Mouse (Mus musculus) limb, embryonic 11.5 days (tissue): ENCODE measurements around the gene Hspd1. TPM values are rescaled to one million over a fixed set of nuclear protein-coding genes. Genes with fewer than 3 reads are reported as not detected.
"Not testable (repeated sequence)": the region's sequence is repeated elsewhere in the genome, so short reads cannot be mapped to it uniquely, and the experiment has no call there.

Experiments used
- ATAC-seq: fragments of 200-750 bp; cut with Nextera tagmentation; 2 replicates; pipeline ENCODE4 v1.8.0; 2017; ENCODE audit warnings: low read depth; ENCODE audit not compliant: insufficient number of reproducible peaks, low FRiP score, low TSS enrichment
- DNase-seq: peaks from one replicate; pipeline ENCODE4 v3.0.0-alpha.2; 2015; ENCODE audit warnings: low spot score
- H3K27ac ChIP-seq: fragments of 300-500 bp; sonication (generic); replicated peaks from 2 replicates; pipeline ENCODE4 v1.5.1; 2014; ENCODE audit warnings: low read depth, mild to moderate bottlenecking, low read length
- H3K27me3 ChIP-seq: fragments of 300-500 bp; sonication (generic); 2 replicates; pipeline ENCODE4 v1.6.1; 2014; ENCODE audit warnings: mild to moderate bottlenecking, low read length, mixed read lengths; ENCODE audit not compliant: control insufficient read depth, insufficient read depth
- H3K36me3 ChIP-seq: fragments of 300-500 bp; sonication (generic); 2 replicates; pipeline ENCODE4 v1.6.1; 2014; ENCODE audit warnings: mild to moderate bottlenecking, low read length, moderate library complexity, mixed read lengths; ENCODE audit not compliant: control insufficient read depth, insufficient read depth
- H3K4me1 ChIP-seq: fragments of 300-500 bp; sonication (generic); 2 replicates; pipeline ENCODE4 v1.6.1; 2014; ENCODE audit warnings: low read length, mixed read lengths; ENCODE audit not compliant: control insufficient read depth, insufficient read depth
- H3K4me2 ChIP-seq: fragments of 300-500 bp; sonication (generic); 2 replicates; pipeline ENCODE4 v1.6.1; 2014; ENCODE audit warnings: low read depth, mild to moderate bottlenecking, moderate library complexity; ENCODE audit not compliant: severe bottlenecking
- H3K4me3 ChIP-seq: fragments of 300-500 bp; sonication (generic); 2 replicates; pipeline ENCODE4 v1.5.1; 2014; ENCODE audit warnings: low read depth, low read length
- H3K9ac ChIP-seq: fragments of 300-500 bp; sonication (generic); 2 replicates; pipeline ENCODE4 v1.6.1; 2014; ENCODE audit warnings: mild to moderate bottlenecking, low read length
- H3K9me3 ChIP-seq: fragments of 300-500 bp; sonication (generic); 2 replicates; pipeline ENCODE4 v1.6.1; 2016; ENCODE audit warnings: low read length; ENCODE audit not compliant: control insufficient read depth
- WGBS: fragments of 180-500 bp; shearing (Covaris S2); extraction: QIAGEN DNeasy Blood & Tissue Kit; methylation state at CpG from one replicate; pipeline ENCODE4 v1.1.7; 2014; 5-methylcytosine and 5-hydroxymethylcytosine counted together
- polyA plus RNA-seq: library from polyadenylated mRNA; unstranded; fragments of >200 nt; fragmentation: Nextera tagmentation; extraction: Ambion mirVana; gene quantifications from 2 replicates; pipeline ENCODE4 v1.2.1, GENCODE M21; 2014

Hspd1 gene
- polyA plus RNA-seq, 1 experiment from 2014 or later: 431 TPM

GRCm38 (mm10) chr1:55058383-55058782, 29.7 kb downstream of the Hspd1 start:
- not testable (repeated sequence) for H3K9me3 ChIP-seq, H3K4me3 ChIP-seq, H3K9ac ChIP-seq, H3K36me3 ChIP-seq, H3K27ac ChIP-seq, H3K4me2 ChIP-seq, DNase-seq, H3K4me1 ChIP-seq, H3K27me3 ChIP-seq, ATAC-seq
- 90% methylated on average over 2 of the region's 3 CpGs for WGBS

DNA sequence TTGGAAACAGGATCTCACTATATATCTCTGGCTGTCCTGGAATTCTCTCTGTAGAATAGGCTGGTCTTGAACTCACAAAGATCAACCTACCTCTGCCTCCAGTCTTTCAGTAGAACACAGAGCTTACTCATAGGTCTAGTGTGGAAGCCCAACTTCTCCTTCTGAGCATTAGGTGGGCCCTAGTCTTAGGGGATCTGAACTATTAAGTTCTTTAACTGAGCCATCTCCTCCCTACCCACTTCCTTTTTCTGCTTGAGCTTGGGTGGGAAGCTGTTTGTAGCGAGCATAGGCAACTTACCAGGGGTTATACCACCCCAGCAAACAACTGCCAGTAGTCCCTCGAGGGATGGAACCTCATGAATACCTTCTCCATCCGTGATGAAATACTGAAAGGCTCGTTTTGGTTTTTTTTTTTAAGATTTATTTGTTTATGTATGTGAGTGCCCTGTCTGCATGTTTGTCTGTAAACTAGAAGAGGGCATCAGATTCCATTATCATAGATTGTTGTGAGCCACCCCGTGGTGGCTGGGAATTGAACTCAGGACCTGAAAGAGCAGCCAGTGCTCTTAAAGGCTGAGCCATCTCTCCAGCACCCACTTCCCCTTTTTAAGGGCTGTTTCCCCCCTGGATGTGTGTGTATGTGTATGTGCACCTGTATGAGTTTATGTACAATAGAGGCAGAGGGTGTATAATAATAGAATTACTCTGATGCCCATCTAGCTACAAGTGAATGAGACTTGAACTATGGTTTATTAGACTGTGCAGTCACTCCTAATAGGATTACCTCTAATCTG, 32.5 kb downstream of the Hspd1 start:
- Histone ChIP-seq H3K27ac (no peak overlapping the region), H3K4me2 (no peak overlapping the region), H3K9me3 (no peaks in the 10 kb centered on the region), H3K4me1 (no peaks in the 10 kb centered on the region), H3K36me3 (no peaks in the 10 kb centered on the region), H3K9ac (no peak overlapping the region), H3K27me3 (no peaks in the 10 kb centered on the region), H3K4me3 (no peak overlapping the region)
- no peak for DNase-seq
- 86% methylated on average over 5 of the region's 5 CpGs for WGBS
- ATAC-seq: no peak

DNA sequence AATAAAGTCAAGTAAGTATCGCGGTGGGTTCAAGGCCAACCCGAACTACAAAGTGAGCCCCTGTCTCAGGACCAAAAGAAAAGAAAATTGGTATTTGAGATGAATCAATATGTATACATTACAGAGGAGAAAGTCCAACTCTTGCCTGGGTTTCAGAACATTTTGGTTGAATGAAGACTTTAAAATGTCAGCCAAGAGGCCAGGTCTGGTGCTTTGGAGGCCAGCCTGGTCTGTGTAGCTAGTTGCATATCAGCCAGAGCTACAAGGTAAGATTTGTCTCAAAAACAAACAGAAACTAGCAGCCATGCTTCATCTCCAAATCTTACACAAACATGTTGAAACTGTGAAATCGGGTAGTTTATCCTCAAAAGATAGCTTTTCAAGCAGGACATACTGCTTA, 34.4 kb downstream of the Hspd1 start:
- H3K36me3 ChIP-seq: no peaks in the 10 kb centered on the region
- ATAC-seq (no peak), DNase-seq (no peak)
- peak overlapping the region; percentile 58 for H3K4me2 ChIP-seq
- H3K27ac ChIP-seq: no peak overlapping the region
- H3K27me3 ChIP-seq: no peaks in the 10 kb centered on the region
- no peaks in the 10 kb centered on the region for H3K9me3 ChIP-seq
- H3K4me1 ChIP-seq: no peaks in the 10 kb centered on the region
- peak overlapping the region; percentile 93 for H3K4me3 ChIP-seq
- no peak overlapping the region for H3K9ac ChIP-seq
- 76% methylated on average over 4 of the region's 4 CpGs for WGBS

GRCm38 (mm10) chr1:55053005-55053404, 35.0 kb downstream of the Hspd1 start:
- H3K27me3 ChIP-seq: no peaks in the 10 kb centered on the region
- WGBS: under 1% methylated on average over 42 of the region's 42 CpGs
- no peak overlapping the region for H3K27ac ChIP-seq
- peak overlapping the region; percentile 58 for H3K4me2 ChIP-seq
- H3K9me3 ChIP-seq: no peaks in the 10 kb centered on the region
- H3K4me1 ChIP-seq: no peaks in the 10 kb centered on the region
- DNase-seq: no peak
- no peaks in the 10 kb centered on the region for H3K36me3 ChIP-seq
- peak overlapping the region; percentile 93 for H3K4me3 ChIP-seq
- peak overlapping the region; percentile 71 for H3K9ac ChIP-seq
- peak; percentile 53 for ATAC-seq

GRCm38 (mm10) chr1:55052355-55052953, 35.6 kb downstream of the Hspd1 start, which contains the start of gene Coq10b:
Gene Coq10b (plus strand): TSS chr1:55052770.
- H3K4me2 ChIP-seq: peak within 1 kb of the TSS; percentile 87
- WGBS: under 1% methylated on average over 46 of the region's 46 CpGs
- peak within 1 kb of the TSS; percentile 93 for H3K4me3 ChIP-seq
- H3K36me3 ChIP-seq: no peaks in the 10 kb centered on the region
- H3K9ac ChIP-seq: peak within 1 kb of the TSS; percentile 71
- peak; percentile 99 for DNase-seq
- no peak within 1 kb of the TSS for H3K27ac ChIP-seq
- ATAC-seq: peak; percentile 100
- no peaks in the 10 kb centered on the region for H3K9me3 ChIP-seq
- H3K4me1 ChIP-seq: no peaks in the 10 kb centered on the region
- H3K27me3 ChIP-seq: no peaks in the 10 kb centered on the region

GRCm38 (mm10) chr1:55051671-55052070, 36.4 kb downstream of the Hspd1 start:
- Histone ChIP-seq H3K36me3 (no peaks in the 10 kb centered on the region), H3K27me3 (no peaks in the 10 kb centered on the region), H3K9me3 (no peaks in the 10 kb centered on the region), H3K4me1 (no peaks in the 10 kb centered on the region), H3K9ac (no peak overlapping the region), H3K4me2 (peak overlapping the region; percentile 87; the same call in 1 of the 2 replicates), H3K27ac (no peak overlapping the region), H3K4me3 (no peak overlapping the region; the same call in 1 of the 2 replicates)
- no peak for DNase-seq
- WGBS: 78% methylated on average over 3 of the region's 3 CpGs
- ATAC-seq: no peak

DNA sequence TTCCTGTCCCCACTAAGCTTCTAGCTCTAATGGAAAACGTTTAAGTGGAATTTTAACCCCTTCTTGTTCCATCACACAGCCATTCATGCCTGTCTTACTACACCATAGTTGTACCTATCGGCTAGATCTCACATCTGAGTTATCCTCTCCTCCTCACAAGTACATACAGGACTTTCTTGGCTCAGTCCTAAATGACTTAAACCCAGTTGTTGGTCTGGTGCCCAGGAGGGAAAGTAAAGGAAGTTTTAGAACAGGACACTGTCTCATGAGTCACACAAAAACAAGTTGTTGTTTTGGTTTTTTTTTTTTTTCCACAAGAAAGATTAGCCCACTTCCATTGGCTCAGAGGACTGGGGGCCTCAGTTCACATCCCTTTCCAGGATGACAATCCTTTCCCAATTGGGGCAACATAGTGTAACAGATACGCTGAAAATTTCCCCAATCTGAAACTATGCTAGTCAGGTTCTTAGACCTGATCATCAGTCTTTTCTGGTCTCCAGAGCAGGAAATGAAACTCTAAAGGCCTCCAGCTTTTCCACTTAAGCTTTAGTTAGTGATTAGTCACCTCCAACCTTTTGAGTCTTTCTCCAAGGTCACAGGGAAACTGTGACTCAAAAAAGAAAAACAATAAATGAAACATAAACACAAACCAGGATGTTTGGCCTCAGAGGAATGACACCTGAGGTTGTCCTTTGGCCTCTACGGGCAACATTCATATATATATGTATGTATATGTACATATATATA, 39.0 kb downstream of the Hspd1 start:
- H3K4me1 ChIP-seq: no peaks in the 10 kb centered on the region
- H3K9me3 ChIP-seq: no peaks in the 10 kb centered on the region
- 65% methylated on average over 4 of the region's 4 CpGs for WGBS
- no peak overlapping the region for H3K4me2 ChIP-seq
- no peaks in the 10 kb centered on the region for H3K27me3 ChIP-seq
- H3K9ac ChIP-seq: no peak overlapping the region
- no peak overlapping the region for H3K27ac ChIP-seq
- ATAC-seq (no peak), DNase-seq (no peak)
- H3K4me3 ChIP-seq: no peak overlapping the region
- no peaks in the 10 kb centered on the region for H3K36me3 ChIP-seq

DNA sequence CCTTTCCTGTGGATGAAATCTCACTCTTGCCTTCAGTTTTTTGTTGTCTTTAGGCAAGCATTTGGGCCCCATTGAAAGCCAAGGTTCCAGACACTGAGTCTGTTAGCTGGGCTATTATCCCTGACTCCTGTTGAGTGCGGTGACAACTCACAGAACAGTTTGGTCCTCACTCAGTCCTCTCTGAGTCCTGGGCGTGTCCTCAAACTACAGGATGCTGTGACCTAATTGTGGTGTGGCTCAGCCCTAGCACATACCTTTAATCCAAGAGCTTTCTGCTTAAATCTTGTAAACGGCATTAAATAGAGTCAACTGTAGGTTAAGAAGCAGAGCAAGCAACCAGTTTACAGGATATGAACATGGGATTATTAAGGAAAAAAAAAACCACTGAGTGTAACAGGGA, 44.9 kb downstream of the Hspd1 start:
- ATAC-seq: no peak
- Histone ChIP-seq H3K4me2 (no peak overlapping the region), H3K36me3 (no peaks in the 10 kb centered on the region), H3K27ac (no peak overlapping the region), H3K9ac (no peak overlapping the region), H3K4me3 (no peak overlapping the region), H3K27me3 (no peaks in the 10 kb centered on the region), H3K9me3 (no peaks in the 10 kb centered on the region), H3K4me1 (no peaks in the 10 kb centered on the region)
- 78% methylated on average over 3 of the region's 3 CpGs for WGBS
- DNase-seq: no peak
